14 mouse cellular contexts compared by ENCODE assay signal in the genomic region with DNA sequence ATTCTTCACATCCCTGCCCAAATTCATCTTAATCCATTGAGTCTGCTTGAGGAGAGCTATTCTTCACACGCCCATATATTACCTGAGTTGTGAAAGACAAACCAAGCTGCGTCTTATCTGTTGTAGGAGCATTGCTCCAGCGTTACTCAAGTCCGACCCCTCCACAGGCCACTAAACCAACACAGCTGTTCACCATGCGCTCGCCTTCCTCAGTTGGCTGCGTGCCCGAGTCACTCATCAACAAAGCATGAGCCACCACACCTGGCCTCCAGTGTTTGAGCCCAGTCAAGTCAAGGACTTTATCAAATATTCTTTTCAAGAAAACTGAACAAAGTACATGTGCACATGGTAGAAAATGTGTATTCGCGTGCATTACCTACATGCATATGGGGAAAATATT.
DNase-seq lines count a peak whose midpoint lies in the region; ATAC-seq and TF ChIP-seq lines count a peak whose summit lies in the region.
"Had no signal": no experiment of that assay in that cellular context is flagged by ENCODE, and none has a peak within 500 bp of the region (broad histone marks: within the 10 kb centered on the region; RNA-seq: fewer than 3 reads in every experiment).

No protein-coding gene starts in this region.

- TF ChIP-seq POLR2A in brain, embryonic 14.5 days (IDR thresholded peaks at IDR 0.05; ENCODE audit: borderline replicate concordance, extremely low read depth, insufficient read depth, insufficient read length, poor library complexity, severe bottlenecking) = no peak

- ATAC-seq in kidney, embryonic 14.5 days (ENCODE audit: low FRiP score, low TSS enrichment) = peak; percentile 60; the same call in 1 of the 2 replicates
- peak; percentile 63; the same call in 1 of the 2 replicates for ATAC-seq in embryonic facial prominence, embryonic 14.5 days (ENCODE audit: low read depth)
- ATAC-seq in inflammation-experienced regulatory T-cells, adult 6 months = no peak
- ATAC-seq: forebrain, postnatal 0 days; midbrain, embryonic 16.5 days had no signal

- H3K9ac ChIP-seq in kidney, embryonic 14.5 days (ENCODE audit: low read depth, low read length) = no peak overlapping the region
- H3K9ac ChIP-seq in embryonic facial prominence, embryonic 14.5 days (ENCODE audit: low read depth, low read length) = no peak overlapping the region
- H3K9ac ChIP-seq: forebrain, postnatal 0 days; hindbrain, embryonic 13.5 days; liver, embryonic 15.5 days had no signal

- no peak for DNase-seq in kidney, adult 9 months
- DNase-seq in brain, embryonic 14.5 days (ENCODE audit: low read depth) = peak; percentile 56
- DNase-seq in embryonic facial prominence, embryonic 14.5 days (ENCODE audit: low spot score) = peak; percentile 74
- peak; percentile 51 for DNase-seq in lung, postnatal 14 days
- DNase-seq in thymus, postnatal 25 days = no peak
- DNase-seq in hindbrain, embryonic 10.5 days (ENCODE audit: low spot score) = no peak
- DNase-seq: cerebellum, adult 8-10 months; forebrain, postnatal 0 days had no signal

- no peaks in the 10 kb centered on the region for H3K9me3 ChIP-seq in kidney, embryonic 14.5 days (ENCODE audit: control insufficient read depth, low read length)
- H3K9me3 ChIP-seq in embryonic facial prominence, embryonic 14.5 days (ENCODE audit: control insufficient read depth, low read length) = no peaks in the 10 kb centered on the region
- H3K9me3 ChIP-seq in hindbrain, embryonic 10.5 days = no peaks in the 10 kb centered on the region
- H3K9me3 ChIP-seq: hindbrain, embryonic 13.5 days; liver, embryonic 15.5 days had no signal

- 0 out of 2 replicates have a peak, but pooled peaks cover 5% of the 10 kb centered on the region for H3K4me1 ChIP-seq in kidney, embryonic 14.5 days (ENCODE audit: control insufficient read depth, insufficient read depth, low read length)
- 0 out of 2 replicates have a peak, but pooled peaks cover 2% of the 10 kb centered on the region for H3K4me1 ChIP-seq in embryonic facial prominence, embryonic 14.5 days (ENCODE audit: control insufficient read depth, insufficient read depth, low read length)
- peaks cover 18% of the 10 kb centered on the region for H3K4me1 ChIP-seq in hindbrain, embryonic 10.5 days (replicated peaks)
- H3K4me1 ChIP-seq: liver, embryonic 15.5 days had no signal

- 0 out of 2 replicates have a peak, but pooled peaks cover 2% of the 10 kb centered on the region for H3K27me3 ChIP-seq in kidney, embryonic 14.5 days (ENCODE audit: control insufficient read depth, insufficient read depth, low read length)
- H3K27me3 ChIP-seq in embryonic facial prominence, embryonic 14.5 days (replicated peaks; ENCODE audit: control insufficient read depth, insufficient read depth, low read length) = no peaks in the 10 kb centered on the region
- H3K27me3 ChIP-seq in hindbrain, embryonic 10.5 days (ENCODE audit: insufficient read depth, poor library complexity, severe bottlenecking) = no peaks in the 10 kb centered on the region
- H3K27me3 ChIP-seq: hindbrain, embryonic 13.5 days; liver, embryonic 15.5 days had no signal

- H3K36me3 ChIP-seq in kidney, embryonic 14.5 days (ENCODE audit: control insufficient read depth, insufficient read depth, low read length) = no peaks in the 10 kb centered on the region
- no peaks in the 10 kb centered on the region for H3K36me3 ChIP-seq in embryonic facial prominence, embryonic 14.5 days (ENCODE audit: control insufficient read depth, insufficient read depth, low read length)
- no peaks in the 10 kb centered on the region for H3K36me3 ChIP-seq in hindbrain, embryonic 10.5 days
- H3K36me3 ChIP-seq: hindbrain, embryonic 13.5 days; liver, embryonic 15.5 days had no signal

- TF ChIP-seq CTCF in brain, embryonic 14.5 days (IDR thresholded peaks at IDR 0.05; ENCODE audit: borderline replicate concordance, extremely low read depth, insufficient read depth, insufficient read length) = no peak

- no peak overlapping the region for H3K4me3 ChIP-seq in kidney, embryonic 14.5 days (ENCODE audit: low read length)
- H3K4me3 ChIP-seq in embryonic facial prominence, embryonic 14.5 days (ENCODE audit: low read depth, low read length) = no peak overlapping the region
- H3K4me3 ChIP-seq in hindbrain, embryonic 10.5 days = no peak overlapping the region
- H3K4me3 ChIP-seq: hindbrain, embryonic 13.5 days; left cerebral cortex, adult 2 months; liver, embryonic 15.5 days had no signal

- 46% methylated on average over 10 of the region's 10 CpGs for WGBS in kidney, embryonic 14.5 days
- WGBS in embryonic facial prominence, embryonic 14.5 days = 36% methylated on average over 10 of the region's 10 CpGs
- WGBS in hindbrain, embryonic 10.5 days = 83% methylated on average over 10 of the region's 10 CpGs

- H3K27ac ChIP-seq in kidney, embryonic 14.5 days (ENCODE audit: low read depth, low read length) = no peak overlapping the region
- no peak overlapping the region for H3K27ac ChIP-seq in embryonic facial prominence, embryonic 14.5 days (replicated peaks; ENCODE audit: low read depth, low read length)
- H3K27ac ChIP-seq in hindbrain, embryonic 10.5 days = no peak overlapping the region
- H3K27ac ChIP-seq: hindbrain, embryonic 13.5 days; left cerebral cortex, adult 2 months; liver, embryonic 15.5 days had no signal

- H3K4me2 ChIP-seq in kidney, embryonic 14.5 days (replicated peaks; ENCODE audit: low read depth, low read length) = no peak overlapping the region
- H3K4me2 ChIP-seq in embryonic facial prominence, embryonic 14.5 days (ENCODE audit: low read depth, low read length) = no peak overlapping the region
- H3K4me2 ChIP-seq: hindbrain, embryonic 13.5 days; liver, embryonic 15.5 days had no signal

Comparison
In these comparisons a context has a peak if more than half of its experiments do, and no peak if none do; other contexts are left out.
1. DNase-seq: peak in brain, embryonic 14.5 days (single experiment), embryonic facial prominence, embryonic 14.5 days (single experiment) and lung, postnatal 14 days (single experiment); none in kidney, adult 9 months (single experiment), thymus, postnatal 25 days (single experiment) and hindbrain, embryonic 10.5 days (single experiment).